Mouse (Mus musculus) forebrain, postnatal 0 days (tissue): ENCODE results near the gene Rrp1. TPM values are rescaled to one million over a fixed set of nuclear protein-coding genes. Genes with fewer than 3 reads are reported as not detected.
A peak's percentile ranks its signal among the peaks of the same experiment; 100 is the strongest.

Experiments used
- ATAC-seq: fragments of 200-750 bp; cut with Nextera tagmentation; 2 replicates; pipeline ENCODE4 v1.8.0; 2017; ENCODE audit warnings: mild to moderate bottlenecking, moderate library complexity
- DNase-seq: peaks from one replicate; pipeline ENCODE4 v3.0.0-alpha.2; 2015
- H3K27ac ChIP-seq: fragments of 300-500 bp; sonication (generic); 2 replicates; pipeline ENCODE4 v1.5.1; 2014; ENCODE audit warnings: low read depth, mild to moderate bottlenecking, antibody characterized with exemption, low read length, moderate library complexity, mixed read lengths
- H3K27me3 ChIP-seq: fragments of 300-500 bp; sonication (generic); 2 replicates; pipeline ENCODE4 v1.6.1; 2014; ENCODE audit warnings: mild to moderate bottlenecking, low read length, mixed read lengths; ENCODE audit not compliant: insufficient read depth
- H3K36me3 ChIP-seq: fragments of 300-500 bp; sonication (generic); 2 replicates; pipeline ENCODE4 v1.6.1; 2014; ENCODE audit warnings: mild to moderate bottlenecking, moderate library complexity; ENCODE audit not compliant: insufficient read depth
- H3K4me1 ChIP-seq: fragments of 300-500 bp; sonication (generic); 2 replicates; pipeline ENCODE4 v1.6.1; 2014; ENCODE audit warnings: antibody characterized with exemption; ENCODE audit not compliant: insufficient read depth
- H3K4me2 ChIP-seq: fragments of 300-500 bp; sonication (generic); 2 replicates; pipeline ENCODE4 v1.6.1; 2014; ENCODE audit warnings: low read depth, mild to moderate bottlenecking, moderate library complexity
- H3K4me3 ChIP-seq: fragments of 300-500 bp; sonication (generic); 2 replicates; pipeline ENCODE4 v1.5.1; 2014; ENCODE audit warnings: low read depth, low read length, mixed read lengths
- H3K9ac ChIP-seq: fragments of 300-500 bp; sonication (generic); 2 replicates; pipeline ENCODE4 v1.6.1; 2014; ENCODE audit warnings: mild to moderate bottlenecking
- H3K9me3 ChIP-seq: fragments of 300-500 bp; sonication (generic); 2 replicates; pipeline ENCODE4 v1.6.1; 2016; ENCODE audit warnings: low read length
- CTCF ChIP-seq: sonication (generic); IDR thresholded peaks from 2 replicates; pipeline ENCODE4 v1.5.1; 2016; ENCODE audit warnings: antibody characterized with exemption, control low read depth, low read depth
- WGBS: fragments of 180-500 bp; shearing (Covaris S2); extraction: QIAGEN DNeasy Blood & Tissue Kit; methylation state at CpG from one replicate; pipeline ENCODE4 v1.1.7; 2014; 5-methylcytosine and 5-hydroxymethylcytosine counted together
- polyA plus RNA-seq: library from polyadenylated mRNA; unstranded; fragments of >200 nt; fragmentation: Nextera tagmentation; extraction: Ambion mirVana; gene quantifications from 2 replicates; pipeline ENCODE4 v1.2.1, GENCODE M21; 2015
- total RNA-seq: library from RNA; depleted of rRNA; stranded (reverse); fragments of >200 nt; gene quantifications from 2 replicates; pipeline ENCODE4 v1.2.3, GENCODE M21; 2014; rRNA removed

The Rrp1 gene
- total RNA-seq (256 TPM in 2 replicates), polyA plus RNA-seq (401 and 455 TPM in 2 replicates)

DNA sequence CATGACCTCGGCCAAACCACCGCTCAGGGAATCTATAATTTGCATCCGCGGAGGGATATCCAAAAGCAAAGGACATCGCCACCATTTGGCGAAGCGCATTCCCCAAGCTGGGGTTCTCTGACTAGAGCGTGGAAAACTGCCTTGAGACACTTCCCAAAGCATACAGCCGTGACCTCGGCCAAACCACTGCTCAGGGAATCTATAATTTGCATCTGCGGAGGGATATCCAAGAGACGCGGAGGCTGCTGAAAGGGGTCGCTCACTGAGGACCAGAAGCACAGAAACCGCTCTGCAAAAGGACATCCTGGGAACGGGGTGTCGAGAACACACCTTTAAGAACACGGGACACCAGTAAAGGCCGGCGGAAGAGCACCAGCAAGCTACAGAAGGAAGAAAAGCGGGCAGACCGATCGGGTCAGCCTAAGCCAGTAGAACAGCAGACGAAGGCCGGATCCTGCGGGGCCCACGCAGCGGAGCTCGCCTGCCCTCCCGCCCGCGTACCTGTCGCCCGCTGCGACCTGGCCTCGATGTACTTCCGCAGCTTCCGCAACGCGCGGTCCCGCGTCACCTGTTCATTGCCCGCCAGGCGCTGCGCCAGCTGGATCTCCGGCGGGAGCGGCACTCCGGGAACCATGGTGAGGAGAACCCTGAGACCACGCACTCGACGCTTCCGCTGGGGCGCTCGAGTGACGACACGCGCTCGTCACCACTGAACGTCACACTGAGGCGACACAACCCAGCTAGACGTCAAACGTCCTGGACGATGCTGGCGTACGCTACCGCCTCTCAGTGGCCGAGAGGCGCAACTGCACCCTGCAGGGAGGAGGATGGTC lies at the start of gene Rrp1:
TSS of gene Rrp1 (minus strand) at position 725 of the 833 bp plus-strand sequence.
- WGBS, result under 1% methylated on average over 70 of the region's 70 CpGs
- no peaks in the 10 kb centered on the region for H3K27me3 ChIP-seq
- H3K9ac ChIP-seq, result peak within 1 kb of the TSS; percentile 92
- H3K9me3 ChIP-seq, result no peaks in the 10 kb centered on the region
- peaks cover 30% of the 10 kb centered on the region for H3K36me3 ChIP-seq
- H3K27ac ChIP-seq, result peak within 1 kb of the TSS; percentile 89
- H3K4me2 ChIP-seq, result peak within 1 kb of the TSS; percentile 72
- TF ChIP-seq CTCF, result peak; percentile 100
- ATAC-seq (peak; percentile 97), DNase-seq (peak; percentile 99)
- peaks cover 7% of the 10 kb centered on the region; the same call in 1 of the 2 replicates for H3K4me1 ChIP-seq
- peak within 1 kb of the TSS; percentile 92 for H3K4me3 ChIP-seq

DNA sequence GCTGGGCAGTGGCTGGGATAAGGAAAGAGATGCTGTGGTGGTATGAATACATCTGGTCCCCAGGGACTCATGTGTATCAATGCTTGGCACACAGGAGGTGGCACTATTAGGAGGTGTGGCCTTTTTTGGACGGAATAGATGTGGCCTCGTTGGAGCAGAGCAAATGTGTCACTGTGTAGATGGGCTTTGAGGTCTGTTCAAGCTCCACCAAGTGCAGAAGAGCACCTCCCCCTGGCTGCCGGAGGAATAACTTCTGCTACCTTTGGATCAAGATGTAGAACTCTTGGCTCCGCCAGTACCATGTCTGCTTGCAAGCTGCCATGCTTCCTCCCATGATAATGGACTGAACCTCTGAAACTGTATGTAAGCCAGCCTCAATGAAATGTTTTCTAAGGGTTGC lies 48.9 kb upstream of the Rrp1 start:
- no peak for ATAC-seq
- no peak overlapping the region for H3K4me2 ChIP-seq
- DNase-seq, result no peak
- no peaks in the 10 kb centered on the region for H3K27me3 ChIP-seq
- peaks cover 5% of the 10 kb centered on the region; the same call in 1 of the 2 replicates for H3K4me1 ChIP-seq
- 73% methylated on average over 4 of the region's 4 CpGs for WGBS
- no peaks in the 10 kb centered on the region for H3K9me3 ChIP-seq
- no peak overlapping the region for H3K9ac ChIP-seq
- peak; percentile 47 for TF ChIP-seq CTCF
- no peaks in the 10 kb centered on the region for H3K36me3 ChIP-seq
- no peak overlapping the region for H3K27ac ChIP-seq
- no peak overlapping the region for H3K4me3 ChIP-seq

DNA sequence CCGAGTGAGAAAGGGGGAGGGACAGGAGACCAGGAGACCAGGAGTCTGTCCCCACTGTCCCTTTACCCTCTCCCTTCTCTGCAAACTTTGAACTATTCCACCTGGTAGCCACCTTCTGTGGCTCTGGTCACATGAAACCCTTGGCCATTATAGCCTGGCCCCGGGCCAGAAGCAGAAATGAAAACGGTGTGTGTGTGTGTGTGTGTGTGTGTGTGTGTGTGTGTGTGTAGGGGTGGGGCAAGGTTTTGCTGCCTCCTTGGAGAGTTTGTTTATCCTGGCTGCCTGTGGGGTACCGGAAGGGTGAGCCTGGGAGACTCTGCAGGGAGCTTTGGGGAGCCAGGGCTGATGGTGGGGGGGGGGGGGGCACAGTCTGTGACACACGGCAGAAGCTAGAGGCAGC lies 47.6 kb upstream of the Rrp1 start:
- Histone ChIP-seq H3K36me3 (no peaks in the 10 kb centered on the region), H3K4me3 (no peak overlapping the region), H3K27me3 (no peaks in the 10 kb centered on the region), H3K9me3 (no peaks in the 10 kb centered on the region), H3K4me1 (peaks cover 5% of the 10 kb centered on the region; the same call in 1 of the 2 replicates), H3K27ac (no peak overlapping the region), H3K9ac (no peak overlapping the region), H3K4me2 (no peak overlapping the region)
- ATAC-seq (no peak), DNase-seq (no peak)
- 39% methylated on average over 5 of the region's 5 CpGs for WGBS
- no peak for TF ChIP-seq CTCF

DNA sequence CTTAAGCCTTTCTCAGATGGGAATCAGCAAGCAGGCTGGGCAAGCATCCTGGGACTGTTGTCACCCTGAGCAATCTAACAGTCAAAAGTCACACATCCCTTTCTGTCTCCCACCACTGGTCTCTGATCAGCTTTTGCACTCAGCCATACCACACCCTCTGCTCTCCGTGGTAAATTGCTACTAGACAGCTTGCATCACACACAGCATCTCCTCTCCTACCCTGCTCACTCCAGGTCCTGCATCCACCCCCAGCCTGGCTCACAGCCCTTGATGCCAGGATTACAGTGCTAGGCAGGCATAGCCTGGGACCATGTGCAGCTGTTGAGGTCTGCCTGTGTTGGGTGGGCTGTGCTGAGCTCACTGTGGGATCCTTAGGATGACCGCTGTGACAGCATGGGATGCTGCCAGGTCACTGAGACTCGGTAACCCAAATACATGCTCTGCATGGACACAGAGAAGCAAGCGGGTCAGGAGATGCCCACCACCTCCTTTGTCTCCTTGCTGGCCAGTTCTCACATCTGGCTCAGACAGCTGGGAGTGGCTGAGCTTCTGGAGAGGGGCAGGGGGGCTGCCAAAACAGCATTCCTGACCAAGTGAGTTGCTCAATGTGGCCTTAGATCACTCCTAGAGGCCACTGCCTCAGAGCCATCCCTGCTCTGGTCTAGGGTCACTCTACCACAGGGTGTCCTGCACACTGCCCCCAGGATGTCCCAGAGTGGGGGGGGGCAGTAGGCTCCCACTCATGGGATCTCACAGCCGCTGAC lies 45.7 kb upstream of the Rrp1 start:
- no peak overlapping the region for H3K27ac ChIP-seq
- H3K4me2 ChIP-seq, result no peak overlapping the region
- no peaks in the 10 kb centered on the region for H3K9me3 ChIP-seq
- TF ChIP-seq CTCF, result no peak
- no peak overlapping the region for H3K9ac ChIP-seq
- DNase-seq, result no peak
- no peak overlapping the region for H3K4me3 ChIP-seq
- peak; percentile 30 for ATAC-seq
- H3K27me3 ChIP-seq, result no peaks in the 10 kb centered on the region
- 69% methylated on average over 5 of the region's 5 CpGs for WGBS
- no peaks in the 10 kb centered on the region for H3K36me3 ChIP-seq
- peaks cover 2% of the 10 kb centered on the region; the same call in 1 of the 2 replicates for H3K4me1 ChIP-seq

DNA sequence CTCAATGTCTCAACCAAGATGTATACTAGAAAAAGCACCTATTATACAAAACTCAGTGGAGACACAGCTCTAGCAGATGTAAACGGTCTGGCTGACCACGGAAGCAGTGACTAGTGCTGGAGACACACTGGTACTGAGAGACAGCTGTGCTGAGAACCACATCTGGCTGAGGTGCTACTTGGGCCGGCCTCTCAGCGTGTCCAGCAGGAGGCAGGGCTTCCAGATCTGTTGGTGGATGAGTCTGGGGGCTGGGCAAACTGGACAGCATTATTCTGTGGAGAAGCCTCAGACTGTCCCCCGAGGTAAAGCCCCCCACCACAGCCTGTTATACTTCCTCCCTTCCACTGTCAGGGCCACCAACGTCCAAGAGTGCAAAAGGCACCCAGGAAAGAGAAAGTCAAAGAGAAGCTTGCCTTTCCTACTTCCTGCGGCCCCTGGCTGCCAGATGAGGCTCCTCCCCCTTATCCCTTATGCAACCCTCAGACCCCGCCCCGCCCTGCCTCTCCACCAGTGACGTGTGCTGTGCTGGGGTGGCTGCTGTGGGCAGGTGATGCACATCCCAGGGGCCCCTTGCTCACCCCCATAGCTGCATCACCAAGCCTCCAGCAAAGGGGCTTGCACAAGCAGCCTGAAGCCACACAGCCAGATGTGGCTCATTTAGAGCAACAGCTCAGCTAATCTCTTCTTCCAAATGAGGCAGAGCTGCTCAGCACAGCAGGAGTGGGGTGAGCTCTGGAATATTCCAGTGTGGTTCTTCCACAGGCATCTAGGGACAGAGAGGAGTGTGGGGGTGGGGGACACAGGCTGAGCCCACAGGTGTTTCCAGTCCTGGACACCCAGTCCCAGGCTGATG lies 44.9 kb upstream of the Rrp1 start:
- Histone ChIP-seq H3K4me2 (no peak overlapping the region), H3K4me3 (no peak overlapping the region), H3K36me3 (no peaks in the 10 kb centered on the region), H3K9ac (no peak overlapping the region), H3K27ac (no peak overlapping the region), H3K9me3 (no peaks in the 10 kb centered on the region), H3K27me3 (no peaks in the 10 kb centered on the region), H3K4me1 (no peaks in the 10 kb centered on the region)
- WGBS, result 34% methylated on average over 9 of the region's 10 CpGs
- peak; percentile 13 for DNase-seq
- ATAC-seq, result peak; percentile 68
- TF ChIP-seq CTCF, result 0 out of 2 replicates have a peak, but pooled peaks have one; percentile 3

DNA sequence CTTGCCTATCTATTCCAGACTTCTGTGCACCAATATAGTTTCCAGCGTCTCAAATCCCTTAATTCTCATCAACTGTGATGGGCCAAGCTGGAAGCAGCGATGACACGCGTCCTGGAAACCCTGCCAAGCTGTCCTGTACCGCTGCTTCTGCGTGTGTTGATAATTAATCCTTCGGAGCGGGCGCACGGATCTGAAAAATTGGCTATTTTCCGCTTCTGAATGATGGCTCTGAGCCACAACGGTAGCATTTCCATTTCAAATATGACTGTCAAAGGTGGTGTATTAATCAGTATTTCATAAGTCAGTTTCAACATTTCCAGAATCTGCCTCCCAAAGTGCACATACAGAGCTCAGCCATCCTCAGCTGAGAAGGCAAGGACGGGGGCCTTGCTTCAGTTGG lies 43.9 kb upstream of the Rrp1 start:
- peak; percentile 14 for DNase-seq
- Histone ChIP-seq H3K4me2 (no peak overlapping the region), H3K4me3 (no peak overlapping the region), H3K27me3 (no peaks in the 10 kb centered on the region), H3K4me1 (no peaks in the 10 kb centered on the region), H3K9me3 (no peaks in the 10 kb centered on the region), H3K27ac (no peak overlapping the region), H3K9ac (0 out of 2 replicates have a peak overlapping the region, but pooled peaks have one; percentile 6), H3K36me3 (no peaks in the 10 kb centered on the region)
- no peak for TF ChIP-seq CTCF
- WGBS, result 43% methylated on average over 13 of the region's 13 CpGs
- no peak for ATAC-seq
